ENCODE assay signal across 8 mouse cellular contexts in genomic region chr6:113377172-113377495, GRCm38 (mm10). TPM values are rescaled to one million over a fixed set of nuclear protein-coding genes. Genes with fewer than 3 reads are reported as not detected.
DNase-seq lines count a peak whose midpoint lies in the region; ATAC-seq and TF ChIP-seq lines count a peak whose summit lies in the region.

No protein-coding gene starts in this region.

- 5% methylated on average over 7 of the region's 7 CpGs for WGBS in kidney, adult 2 months
- WGBS in hindbrain, embryonic 14.5 days = 14% methylated on average over 7 of the region's 7 CpGs
- 9% methylated on average over 7 of the region's 7 CpGs for WGBS in midbrain, embryonic 12.5 days

- TF ChIP-seq POLR2A in kidney, adult 2 months (IDR thresholded peaks at IDR 0.05; ENCODE audit: low read depth, low read length) = no peak
- TF ChIP-seq POLR2A in bone marrow macrophage, adult 2 months (IDR thresholded peaks at IDR 0.05; ENCODE audit: borderline replicate concordance, low read depth, low read length) = no peak

- peak overlapping the region; percentile 75 for H3K4me2 ChIP-seq in hindbrain, embryonic 14.5 days (replicated peaks)
- peak overlapping the region; percentile 98 for H3K4me2 ChIP-seq in midbrain, embryonic 12.5 days (replicated peaks)

- H3K36me3 ChIP-seq in kidney, adult 2 months (ENCODE audit: control insufficient read depth, insufficient read depth, low read length) = peaks cover 2% of the 10 kb centered on the region
- peaks cover 56% of the 10 kb centered on the region for H3K36me3 ChIP-seq in hindbrain, embryonic 14.5 days (replicated peaks; ENCODE audit: control insufficient read depth, insufficient read depth)
- peaks cover 55% of the 10 kb centered on the region for H3K36me3 ChIP-seq in midbrain, embryonic 12.5 days

- peaks cover 14% of the 10 kb centered on the region for H3K4me1 ChIP-seq in kidney, adult 2 months (ENCODE audit: control insufficient read depth, insufficient read depth, low read length)
- peaks cover 16% of the 10 kb centered on the region for H3K4me1 ChIP-seq in bone marrow macrophage, adult 2 months (ENCODE audit: control insufficient read depth, insufficient read depth, low read length)
- H3K4me1 ChIP-seq in hindbrain, embryonic 14.5 days (replicated peaks; ENCODE audit: control insufficient read depth, insufficient read depth, low read length) = peaks cover 21% of the 10 kb centered on the region
- peaks cover 21% of the 10 kb centered on the region for H3K4me1 ChIP-seq in midbrain, embryonic 12.5 days

- H3K9me3 ChIP-seq in hindbrain, embryonic 14.5 days (ENCODE audit: control insufficient read depth, low read length) = no peaks in the 10 kb centered on the region
- H3K9me3 ChIP-seq in midbrain, embryonic 12.5 days = no peaks in the 10 kb centered on the region

- peak overlapping the region; percentile 73 for H3K27ac ChIP-seq in kidney, adult 2 months (ENCODE audit: insufficient read depth, low read depth, low read length)
- peak overlapping the region; percentile 98 for H3K27ac ChIP-seq in bone marrow macrophage, adult 2 months (ENCODE audit: insufficient read depth, low read depth, low read length)
- H3K27ac ChIP-seq in hindbrain, embryonic 14.5 days = peak overlapping the region; percentile 94
- peak overlapping the region; percentile 95 for H3K27ac ChIP-seq in midbrain, embryonic 12.5 days (replicated peaks)

- peak overlapping the region; percentile 74 for H3K4me3 ChIP-seq in kidney, adult 2 months (ENCODE audit: insufficient read depth, low read depth, low read length)
- H3K4me3 ChIP-seq in bone marrow macrophage, adult 2 months (ENCODE audit: insufficient read depth, low read length) = peak overlapping the region; percentile 70
- peak overlapping the region; percentile 70 for H3K4me3 ChIP-seq in hindbrain, embryonic 14.5 days (replicated peaks; ENCODE audit: low read length)
- H3K4me3 ChIP-seq in midbrain, embryonic 12.5 days = peak overlapping the region; percentile 90

- H3K27me3 ChIP-seq in kidney, adult 2 months (replicated peaks; ENCODE audit: control insufficient read depth, insufficient read depth, low read length) = no peaks in the 10 kb centered on the region
- no peaks in the 10 kb centered on the region for H3K27me3 ChIP-seq in hindbrain, embryonic 14.5 days (ENCODE audit: control insufficient read depth, insufficient read depth, low read length)
- no peaks in the 10 kb centered on the region for H3K27me3 ChIP-seq in midbrain, embryonic 12.5 days

- no peak for TF ChIP-seq CTCF in kidney, adult 2 months (conservative IDR thresholded peaks at IDR 0.05; ENCODE audit: insufficient read depth, insufficient read length, low read depth, low read length)
- no peak for TF ChIP-seq CTCF in bone marrow macrophage, adult 2 months (IDR thresholded peaks at IDR 0.05; ENCODE audit: low read depth, low read length)

- ATAC-seq in hindbrain, embryonic 14.5 days (ENCODE audit: low FRiP score) = no peak
- ATAC-seq in midbrain, embryonic 12.5 days (ENCODE audit: low FRiP score, low read depth) = no peak

- DNase-seq in kidney, adult 2 months = no peak
- DNase-seq in kidney, adult 9 months = no peak
- no peak for DNase-seq in hindbrain, embryonic 14.5 days (ENCODE audit: low spot score)
- no peak for DNase-seq in urinary bladder, postnatal 25 days (ENCODE audit: low spot score)
- no peak for DNase-seq in frontal cortex, postnatal 14 days (ENCODE audit: low spot score in 2 of 2)
- DNase-seq in cerebellum, postnatal 10 days = no peak

- peak overlapping the region; percentile 82 for H3K9ac ChIP-seq in hindbrain, embryonic 14.5 days
- peak overlapping the region; percentile 94 for H3K9ac ChIP-seq in midbrain, embryonic 12.5 days (replicated peaks)

RNA-seq across cellular contexts. Expression of gene Tada3, which starts 0.5 kb away (rescaled TPM):
- 23.5 and 24.3 TPM in 2 replicates for polyA plus RNA-seq in kidney, adult 2 months (2012; rRNA removed)
- 28.6 and 30.2 TPM in 2 replicates for polyA plus RNA-seq in bone marrow macrophage, adult 2 months (2012; ENCODE audit: insufficient read depth, insufficient read length, missing spikeins)
- polyA plus RNA-seq in hindbrain, embryonic 14.5 days (2014; fragmentation: Nextera tagmentation; extraction: Ambion mirVana) = 62.6 and 67.0 TPM in 2 replicates
- polyA plus RNA-seq in midbrain, embryonic 12.5 days (2016; fragmentation: Nextera tagmentation; extraction: Ambion mirVana) = 63.2 and 64.5 TPM in 2 replicates

RNA-seq across cellular contexts. Expression of gene Arpc4, which starts 0.8 kb away (rescaled TPM):
- 73.8 and 79.1 TPM in 2 replicates for polyA plus RNA-seq in kidney, adult 2 months (2012; rRNA removed)
- 503 and 507 TPM in 2 replicates for polyA plus RNA-seq in bone marrow macrophage, adult 2 months (2012; ENCODE audit: insufficient read depth, insufficient read length, missing spikeins)
- 231 and 235 TPM in 2 replicates for polyA plus RNA-seq in hindbrain, embryonic 14.5 days (2014; fragmentation: Nextera tagmentation; extraction: Ambion mirVana)
- polyA plus RNA-seq in midbrain, embryonic 12.5 days (2016; fragmentation: Nextera tagmentation; extraction: Ambion mirVana) = 332 and 360 TPM in 2 replicates

RNA-seq across cellular contexts. Expression of gene Ttll3, which starts 11.9 kb away (rescaled TPM):
- polyA plus RNA-seq in kidney, adult 2 months (2012; rRNA removed) = 5.9 and 6.4 TPM in 2 replicates
- polyA plus RNA-seq in bone marrow macrophage, adult 2 months (2012; ENCODE audit: insufficient read depth, insufficient read length, missing spikeins) = 12.2 and 12.5 TPM in 2 replicates
- 7.0 and 8.1 TPM in 2 replicates for polyA plus RNA-seq in hindbrain, embryonic 14.5 days (2014; fragmentation: Nextera tagmentation; extraction: Ambion mirVana)
- polyA plus RNA-seq in midbrain, embryonic 12.5 days (2016; fragmentation: Nextera tagmentation; extraction: Ambion mirVana) = 6.3 and 7.9 TPM in 2 replicates

RNA-seq across cellular contexts. Expression of gene Camk1, which starts 33.4 kb away (rescaled TPM):
- polyA plus RNA-seq in kidney, adult 2 months (2012; rRNA removed) = 57.8 and 63.2 TPM in 2 replicates
- 216 and 226 TPM in 2 replicates for polyA plus RNA-seq in bone marrow macrophage, adult 2 months (2012; ENCODE audit: insufficient read depth, insufficient read length, missing spikeins)
- polyA plus RNA-seq in hindbrain, embryonic 14.5 days (2014; fragmentation: Nextera tagmentation; extraction: Ambion mirVana) = 111 and 123 TPM in 2 replicates
- 66.5 and 67.4 TPM in 2 replicates for polyA plus RNA-seq in midbrain, embryonic 12.5 days (2016; fragmentation: Nextera tagmentation; extraction: Ambion mirVana)

RNA-seq across cellular contexts. Expression of gene Rpusd3, which starts 42.0 kb away (rescaled TPM):
- 159 and 197 TPM in 2 replicates for polyA plus RNA-seq in kidney, adult 2 months (2012; rRNA removed)
- 4.6 and 6.5 TPM in 2 replicates for polyA plus RNA-seq in bone marrow macrophage, adult 2 months (2012; ENCODE audit: insufficient read depth, insufficient read length, missing spikeins)
- polyA plus RNA-seq in hindbrain, embryonic 14.5 days (2014; fragmentation: Nextera tagmentation; extraction: Ambion mirVana) = 15.0 and 19.0 TPM in 2 replicates
- polyA plus RNA-seq in midbrain, embryonic 12.5 days (2016; fragmentation: Nextera tagmentation; extraction: Ambion mirVana) = 24.3 and 26.7 TPM in 2 replicates
